Mouse (Mus musculus): Measurements from ENCODE around the gene Slc24a4.

The Slc24a4 gene

DNA sequence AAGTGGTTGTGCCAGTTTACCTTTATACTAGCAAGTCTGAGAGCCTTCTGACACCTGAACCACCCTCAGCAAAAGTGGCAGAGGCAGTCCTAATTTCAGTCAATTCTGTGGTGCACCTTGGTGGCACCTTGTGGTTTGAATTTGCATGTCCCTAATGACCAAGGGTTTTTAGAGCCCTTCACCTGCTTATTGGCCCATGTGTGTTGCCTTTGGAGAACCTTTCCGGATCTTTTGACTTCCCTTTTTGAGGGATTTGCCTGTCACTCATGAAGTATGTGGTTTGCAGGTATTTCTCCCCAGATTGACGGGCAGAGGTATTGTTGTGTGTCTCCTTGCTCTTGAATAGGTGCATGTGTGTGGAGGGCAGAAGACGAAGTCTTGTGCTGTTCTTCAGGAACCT, 181.7 kb downstream of the Slc24a4 start:
- no peak for DNase-seq

GRCm38 (mm10) chr12:102311454-102311853, 182.9 kb downstream of the Slc24a4 start:
- peak in 1 of 2 experiments; percentile 61 for DNase-seq

Measured in lung, adult 18-20 months (tissue).